Mouse (Mus musculus) heart, postnatal 25 days (tissue): ENCODE measurements around the gene Fdx1l. TPM values are rescaled to one million over a fixed set of nuclear protein-coding genes. Genes with fewer than 3 reads are reported as not detected.

ENCODE experiments used
- DNase-seq: peaks from one replicate; pipeline ENCODE4 v3.0.0; 2022; ENCODE audit warnings: low spot score
- intact Hi-C: fragments of 180-260 bp; cut with DNase I; formaldehyde crosslinking; loops from one replicate; pipeline ENCODE4 v1.15.1; 2025
- microRNA-seq: library from miRNA; unstranded; fragments of <30 nt; microRNA quantifications from one replicate; pipeline ENCODE4 v1.2.0, GENCODE M21; 2022
- total RNA-seq, 2 experiments: library from RNA; stranded (reverse); gene quantifications; 2 replicates each; pipeline ENCODE4 v1.2.3; 2021

Gene Fdx1l
- total RNA-seq, 2 experiments from 2014 or later, result 33.6 to 36.5 TPM

DNA sequence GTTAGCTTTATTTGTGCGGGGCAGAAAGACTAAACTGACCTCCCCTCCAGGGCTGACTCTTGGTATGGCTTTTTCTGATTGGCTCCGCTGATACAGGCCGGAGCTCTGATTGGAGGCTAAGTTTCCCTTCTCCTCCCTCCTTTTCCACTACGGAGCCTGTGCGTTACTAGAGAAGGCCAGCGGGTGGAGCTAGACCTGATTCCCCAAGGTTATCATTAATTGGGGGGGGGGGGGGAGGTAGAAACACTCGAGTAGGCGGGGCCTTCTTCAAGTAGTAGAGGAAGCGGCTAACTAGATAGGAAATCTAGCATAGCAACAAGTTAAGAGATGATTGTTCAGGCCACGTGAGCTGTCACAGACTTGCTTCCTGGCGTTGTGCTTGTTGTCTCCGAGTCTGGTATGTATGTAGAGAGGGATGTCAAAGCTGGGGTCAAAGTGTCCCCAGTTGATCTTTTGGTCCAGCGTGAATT is 42.6 kb downstream of the Fdx1l start:
- DNase-seq, result peak; percentile 79
- intact Hi-C loops, result loop anchor here (5.0 kb wide), 1 partner anchor 106 kb away; no protein-coding TSS in a partner anchor

DNA sequence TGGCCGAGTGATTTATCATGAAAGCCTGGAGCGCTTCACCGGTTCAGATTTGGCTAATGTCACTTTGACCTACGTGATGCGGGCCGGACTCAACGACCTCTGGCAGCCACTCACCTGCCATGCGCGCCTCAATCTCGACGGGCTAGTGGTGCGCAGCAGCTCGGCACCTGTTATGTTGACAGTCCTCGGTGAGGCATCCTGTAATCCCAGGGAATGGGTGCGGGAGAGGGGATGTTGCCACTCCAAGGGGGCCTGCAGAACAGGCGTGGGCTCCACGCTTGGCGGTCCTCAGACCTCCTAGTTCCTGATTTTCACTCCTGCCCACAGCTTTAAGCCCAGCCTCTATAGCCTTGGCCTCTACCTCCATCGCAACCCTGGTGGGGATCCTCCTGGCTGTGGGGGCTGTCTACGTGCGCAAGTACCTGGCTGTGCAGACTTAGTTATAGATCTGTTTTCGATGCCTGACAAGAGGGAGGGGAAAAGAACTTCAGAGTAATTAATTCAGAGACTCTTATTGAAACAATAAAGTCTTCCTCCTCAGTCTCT is 43.3 kb downstream of the Fdx1l start:
- no peak for DNase-seq
- intact Hi-C loops, result loop anchor here (5.0 kb wide), 1 partner anchor 107 kb away; no protein-coding TSS in a partner anchor

DNA sequence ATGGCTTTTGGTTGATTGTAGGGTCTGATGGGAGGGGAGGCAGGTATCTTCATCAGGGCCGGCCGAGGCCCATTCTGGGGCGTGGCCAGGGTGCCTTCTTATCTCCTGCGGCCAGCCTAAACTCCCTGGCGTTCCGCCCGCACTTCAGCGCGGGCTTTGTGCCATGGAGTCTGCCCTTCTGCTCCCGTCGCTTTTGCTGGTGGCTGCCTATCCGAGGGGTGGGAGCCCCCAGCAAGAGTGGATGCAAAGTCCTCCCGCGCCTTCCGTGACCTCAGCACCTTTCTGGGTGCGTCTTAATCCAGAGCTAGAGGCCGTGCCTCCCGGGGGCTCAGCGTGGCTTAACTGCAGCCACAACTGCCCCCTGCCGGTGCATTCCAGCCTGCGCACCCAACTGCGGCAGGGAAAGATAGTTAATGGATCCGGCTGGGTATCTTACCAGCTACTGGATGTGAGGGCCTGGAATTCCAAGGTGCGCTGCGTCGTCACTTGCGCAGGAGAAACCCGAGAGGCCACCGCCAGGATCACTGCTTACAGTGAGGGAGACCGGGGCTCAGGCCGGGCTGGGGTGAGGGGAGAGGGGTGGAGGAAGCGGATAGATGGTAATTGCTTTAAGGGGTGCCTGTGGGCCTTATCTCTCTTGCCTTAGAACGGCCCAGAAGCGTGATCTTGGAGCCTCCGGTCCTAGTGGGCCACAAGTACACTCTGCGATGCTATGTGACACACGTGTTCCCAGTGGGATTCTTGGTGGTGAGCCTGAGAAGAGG is 43.9 kb downstream of the Fdx1l start, which contains the start of gene Icam4:
Gene Icam4, plus strand, starts transcription at position 83 of the 764 bp plus-strand sequence.
- intact Hi-C loops, result loop anchor here (2.0 to 5.0 kb wide), 2 partner anchors 27 to 108 kb away; partner anchors contain the start of gene Mrpl4

DNA sequence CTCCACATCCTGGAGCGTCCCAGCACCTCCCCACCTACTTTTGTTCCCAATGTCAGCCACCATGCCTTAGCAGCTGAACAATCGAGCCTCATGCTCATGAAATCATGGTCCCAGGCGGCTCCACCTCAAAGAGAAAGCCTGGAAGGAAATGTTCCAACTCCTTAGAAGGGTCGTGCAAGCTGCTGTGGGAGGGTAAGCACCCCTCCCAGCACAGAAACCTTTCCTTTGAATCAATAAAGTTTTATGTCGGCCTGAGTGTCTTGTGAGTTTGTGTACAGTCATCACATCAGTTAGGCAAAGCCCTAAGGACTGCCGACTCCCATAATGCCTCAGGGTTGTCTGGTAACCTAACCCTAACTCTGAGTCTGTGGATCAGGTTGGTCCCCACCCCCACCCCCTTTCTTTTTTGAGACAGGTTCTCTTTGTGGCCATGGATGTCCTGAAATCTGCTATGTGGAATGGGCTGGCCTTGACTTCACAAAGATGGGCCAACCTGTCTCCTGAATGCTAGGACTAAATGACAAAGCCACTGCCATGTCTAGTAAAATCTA is 44.8 kb downstream of the Fdx1l start:
- DNase-seq, result no peak
- intact Hi-C loops, result loop anchor here (2.0 kb wide), 1 partner anchor 26 kb away; the partner anchor contains the start of gene Mrpl4

More for the DNA sequence above, 43.9 kb downstream of the Fdx1l start, which contains the start of gene Icam4:
- DNase-seq, result peak; percentile 65

DNA sequence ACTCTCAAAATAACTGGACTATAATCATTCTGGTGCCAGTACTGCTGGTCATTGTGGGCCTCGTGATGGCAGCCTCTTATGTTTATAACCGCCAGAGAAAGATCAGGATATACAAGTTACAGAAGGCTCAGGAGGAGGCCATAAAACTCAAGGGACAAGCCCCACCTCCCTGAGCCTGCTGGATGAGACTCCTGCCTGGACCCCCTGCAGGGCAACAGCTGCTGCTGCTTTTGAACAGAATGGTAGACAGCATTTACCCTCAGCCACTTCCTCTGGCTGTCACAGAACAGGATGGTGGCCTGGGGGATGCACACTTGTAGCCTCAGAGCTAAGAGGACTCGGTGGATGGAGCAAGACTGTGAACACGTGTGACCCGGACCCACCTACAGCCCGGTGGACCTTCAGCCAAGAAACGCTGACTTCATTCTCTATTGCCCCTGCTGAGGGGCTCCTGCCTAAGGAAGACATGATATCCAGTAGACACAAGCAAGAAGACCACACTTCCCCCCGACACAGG is 45.6 kb downstream of the Fdx1l start:
- DNase-seq, result no peak
- intact Hi-C loops, result loop anchor here (2.0 kb wide), 1 partner anchor 25 kb away; the partner anchor contains the start of gene Mrpl4

DNA sequence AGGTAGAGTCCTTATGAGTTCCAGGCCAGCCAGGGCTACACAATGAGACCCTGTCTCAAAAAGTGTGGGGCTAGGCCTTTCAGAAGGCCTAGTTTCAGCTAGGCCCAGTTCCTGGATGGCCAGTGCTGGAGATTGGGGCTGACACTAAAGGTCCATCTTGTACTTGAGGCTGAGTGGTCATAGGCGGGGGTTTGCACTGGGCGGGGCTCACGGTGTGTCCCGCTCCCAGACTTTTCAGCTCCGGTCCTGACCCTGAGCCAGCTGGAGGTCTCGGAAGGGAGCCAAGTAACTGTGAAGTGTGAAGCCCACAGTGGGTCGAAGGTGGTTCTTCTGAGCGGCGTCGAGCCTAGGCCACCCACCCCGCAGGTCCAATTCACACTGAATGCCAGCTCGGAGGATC is 46.6 kb downstream of the Fdx1l start:
- intact Hi-C loops, result no loop called here
- no peak for DNase-seq

DNA sequence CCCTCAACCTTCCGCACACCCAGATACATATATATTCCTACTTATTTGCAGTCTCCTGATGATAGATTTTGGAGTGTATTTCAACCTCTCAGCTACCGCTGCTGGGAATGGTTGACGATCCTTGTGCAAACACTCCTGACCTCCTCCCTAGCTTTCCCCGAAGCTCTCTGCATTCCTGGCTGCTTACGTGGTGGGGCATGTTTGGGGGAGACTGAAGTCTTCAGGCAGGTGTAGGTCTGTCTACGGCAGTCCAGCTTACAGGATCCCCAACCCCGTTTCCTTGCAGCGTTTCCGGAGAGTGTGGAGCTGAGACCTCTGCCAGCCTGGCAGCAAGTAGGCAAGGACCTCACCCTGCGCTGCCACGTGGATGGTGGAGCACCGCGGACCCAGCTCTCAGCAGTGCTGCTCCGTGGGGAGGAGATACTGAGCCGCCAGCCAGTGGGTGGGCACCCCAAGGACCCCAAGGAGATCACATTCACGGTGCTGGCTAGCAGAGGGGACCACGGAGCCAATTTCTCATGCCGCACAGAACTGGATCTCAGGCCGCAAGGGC is 48.1 kb downstream of the Fdx1l start:
- no peak for DNase-seq
- intact Hi-C loops, result no loop called here

DNA sequence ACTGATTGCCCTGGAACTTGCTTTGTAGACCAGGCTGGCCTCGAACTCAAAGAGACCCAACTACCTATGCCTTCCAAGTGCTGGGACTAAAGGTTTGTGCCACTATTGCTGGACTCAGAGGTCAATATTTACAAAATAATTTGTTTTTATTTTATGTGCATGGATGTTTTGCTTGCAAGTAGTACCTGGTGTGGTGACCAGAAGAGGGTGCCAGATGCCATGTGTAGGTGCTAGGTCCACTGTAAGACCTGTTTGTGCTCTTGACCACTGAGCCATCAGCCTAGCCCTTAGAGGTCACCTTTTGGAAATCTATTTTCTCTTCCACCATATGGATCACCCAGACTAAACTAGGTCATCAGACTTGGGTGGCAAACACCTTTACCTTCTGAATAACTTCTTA is 50.7 kb downstream of the Fdx1l start:
- DNase-seq, result no peak
- intact Hi-C loops, result no loop called here

DNA sequence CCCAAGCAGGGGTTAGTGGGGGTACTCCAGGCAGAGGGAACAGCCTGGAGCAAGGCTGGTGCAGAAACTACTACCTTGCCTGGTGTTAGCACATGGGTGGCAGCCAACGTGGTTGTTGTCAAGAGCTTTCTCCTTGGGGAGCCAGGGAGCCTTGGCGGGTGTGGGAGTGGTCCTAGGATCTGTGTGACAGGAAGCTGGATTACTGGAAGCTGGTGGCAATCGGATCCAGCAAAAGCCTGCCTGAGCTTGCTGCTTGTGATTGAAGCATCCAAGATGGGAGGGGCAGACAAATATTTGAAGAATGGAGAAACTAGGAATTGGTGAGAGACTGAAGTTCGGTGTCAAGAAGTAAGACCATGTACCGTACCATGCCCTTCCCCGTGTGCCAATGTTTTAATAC is 51.1 kb downstream of the Fdx1l start:
- DNase-seq, result no peak
- intact Hi-C loops, result no loop called here

DNA sequence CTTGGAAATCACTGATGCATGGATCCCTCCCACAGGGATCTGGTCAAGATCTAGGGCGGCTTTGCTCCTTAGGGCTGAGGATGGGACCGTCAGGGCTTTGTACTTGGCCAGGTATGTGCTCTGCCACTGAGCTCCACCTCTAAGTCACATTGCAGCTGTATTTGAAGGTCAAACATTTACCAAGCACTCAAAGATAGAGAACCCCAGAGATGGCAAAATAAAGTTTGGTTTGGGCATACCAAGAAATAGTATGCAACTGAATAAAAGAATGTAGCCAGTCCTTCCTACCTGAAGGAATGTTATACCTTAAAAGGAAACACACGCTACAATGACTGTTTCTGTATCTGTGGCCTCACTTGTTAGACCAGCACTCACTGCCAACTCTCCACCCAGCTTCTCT is 52.1 kb downstream of the Fdx1l start:
- DNase-seq, result no peak
- intact Hi-C loops, result no loop called here

DNA sequence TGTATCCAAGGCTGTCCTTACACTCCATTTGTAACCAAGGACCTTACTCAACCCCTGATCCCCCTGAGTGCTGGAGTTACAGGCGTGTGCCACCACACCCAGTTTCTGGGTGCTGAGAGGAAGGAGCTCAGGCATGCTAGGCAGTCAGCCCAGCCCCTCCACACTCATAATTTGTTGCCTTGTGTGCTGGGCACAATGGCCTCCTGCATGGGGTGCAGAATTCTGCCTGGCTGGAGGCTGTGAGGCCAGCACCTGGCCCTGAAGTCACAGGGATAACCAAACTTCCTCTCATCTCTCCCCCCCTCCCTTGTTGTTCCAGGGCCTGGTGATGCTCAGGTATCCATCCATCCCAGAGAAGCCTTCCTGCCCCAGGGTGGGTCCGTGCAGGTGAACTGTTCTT is 54.8 kb downstream of the Fdx1l start:
- intact Hi-C loops, result no loop called here
- no peak for DNase-seq

Small RNAs within 50 kb of the gene (microRNA-seq; reads per million reads assigned to microRNA genes)
- gene Mir1900 (not detected), gene Mir7082 (not detected)

Other genes starting within 250 kb of the Fdx1l start
- 1 to 10 TPM; 4.0 to 4.2 TPM for gene A230050P20Rik, start 205.0 kb downstream of the Fdx1l start, total RNA-seq
- gene Angptl6, start 193.9 kb downstream of the Fdx1l start, total RNA-seq, result 1 to 10 TPM; 3.2 to 3.3 TPM
- 1 to 10 TPM; 7.0 to 9.5 TPM for gene Ppan, start 185.4 kb downstream of the Fdx1l start, total RNA-seq
- 100 to 1,000 TPM in 1 of 2 experiments, 10 to 100 TPM in 1; 97.8 to 100 TPM for gene Eif3g, start 175.0 kb downstream of the Fdx1l start, total RNA-seq
- gene Dnmt1, start 113.7 kb downstream of the Fdx1l start, total RNA-seq, result 10 to 100 TPM; 12.4 to 12.7 TPM
- gene S1pr2, start 96.8 kb downstream of the Fdx1l start, total RNA-seq, result 1 to 10 TPM; 4.2 to 6.7 TPM
- 100 to 1,000 TPM; 143 to 144 TPM for gene Mrpl4, start 70.9 kb downstream of the Fdx1l start, total RNA-seq
- 1 to 10 TPM; 7.7 to 9.6 TPM for gene Icam1, start 57.6 kb downstream of the Fdx1l start, total RNA-seq
- under 1 TPM; 0.26 to 0.64 TPM for gene Icam4, start 44.2 kb downstream of the Fdx1l start, total RNA-seq
- gene Icam5, start 41.5 kb downstream of the Fdx1l start, total RNA-seq, result not detected
- gene Zglp1, start 6.5 kb downstream of the Fdx1l start, total RNA-seq, result not detected
- gene Gm49373, start 518 bp downstream of the Fdx1l start, total RNA-seq, result under 1 TPM in 1 of 2 experiments, not detected in 1; 0.13 TPM
- gene Gm38431, start 18.4 kb upstream of the Fdx1l start, total RNA-seq, result 1 to 10 TPM in 1 of 2 experiments, under 1 TPM in 1; 0.86 to 1.5 TPM
- 10 to 100 TPM; 25.8 to 27.9 TPM for gene Raver1, start 18.4 kb upstream of the Fdx1l start, total RNA-seq
- 1 to 10 TPM; 8.5 to 8.6 TPM for gene Tyk2, start 57.6 kb upstream of the Fdx1l start, total RNA-seq
- gene Cdc37, start 76.4 kb upstream of the Fdx1l start, total RNA-seq, result 100 to 1,000 TPM; 158 to 160 TPM
- 10 to 100 TPM; 47.1 to 51.6 TPM for gene Pde4a, start 92.1 kb upstream of the Fdx1l start, total RNA-seq
- gene Keap1, start 165.7 kb upstream of the Fdx1l start, total RNA-seq, result 10 to 100 TPM; 35.9 to 42.2 TPM
- gene S1pr5, start 174.8 kb upstream of the Fdx1l start, total RNA-seq, result under 1 TPM; 0.70 to 0.78 TPM
- gene Atg4d, start 191.7 kb upstream of the Fdx1l start, total RNA-seq, result 10 to 100 TPM; 94.7 to 96.1 TPM
- gene Kri1, start 214.4 kb upstream of the Fdx1l start, total RNA-seq, result 10 to 100 TPM; 15.9 to 17.4 TPM
- 10 to 100 TPM; 15.1 to 16.8 TPM for gene Cdkn2d, start 217.8 kb upstream of the Fdx1l start, total RNA-seq
- not detected for gene Ap1m2, start 238.7 kb upstream of the Fdx1l start, total RNA-seq
- 100 to 1,000 TPM in 1 of 2 experiments, 10 to 100 TPM in 1; 99.2 to 113 TPM for gene Slc44a2, start 247.1 kb upstream of the Fdx1l start, total RNA-seq